Mouse (Mus musculus): ENCODE measurements at regions not wholly inside any gene's neighbourhood (a gene's known extent, or its start where the extent isn't known, plus 50 kb on each side); places are given as distances from the start of the nearest gene placed in this dataset.

- TF ChIP-seq EP300 (IDR thresholded peaks at IDR 0.05; ENCODE audit: low read depth) (no peak), CTCF (IDR thresholded peaks at IDR 0.05; ENCODE audit: low read depth) (no peak)
Measured at GRCm38 (mm10) chr5:53401093-53401492, 64.9 kb upstream of the Rbpj start.
